Mouse (Mus musculus) ES-E14 (cell line): Measurements from ENCODE around the gene Coa7. TPM values are rescaled to one million over a fixed set of nuclear protein-coding genes. Genes with fewer than 3 reads are reported as not detected.

Source experiments
- DNase-seq: peaks from one replicate; pipeline ENCODE4 v3.0.0-alpha.2; 2013; ENCODE audit warnings: low read depth, low spot score
- H3K27ac ChIP-seq: 2 replicates; pipeline ENCODE4 v1.5.1; 2012; ENCODE audit warnings: low read depth, mild to moderate bottlenecking, low read length, moderate library complexity, mixed read lengths; ENCODE audit not compliant: poor library complexity, insufficient read depth, severe bottlenecking
- H3K36me3 ChIP-seq: 2 replicates; pipeline ENCODE4 v1.6.1; 2012; ENCODE audit warnings: mild to moderate bottlenecking, low read length, moderate library complexity, mixed read lengths; ENCODE audit not compliant: control insufficient read depth, poor library complexity, insufficient read depth, severe bottlenecking
- H3K4me1 ChIP-seq, 2 experiments: fragments of 150-350 bp in 1 of 2; sonication (generic) in 1 of 2; 2 replicates each; pipeline ENCODE4 v1.6.1; 2012; ENCODE audit warnings: low read length in 2 of 2, mild to moderate bottlenecking in 1 of 2, mixed read lengths in 1 of 2; ENCODE audit not compliant: control insufficient read depth in 2 of 2, insufficient read depth in 2 of 2, poor library complexity in 1 of 2
- H3K4me3 ChIP-seq, 2 experiments: fragments of 150-350 bp in 1 of 2; sonication (generic) in 1 of 2; 2 replicates each; pipeline ENCODE4 v1.5.1; 2012; ENCODE audit warnings: low read length in 2 of 2, low read depth in 1 of 2, mild to moderate bottlenecking in 1 of 2, mixed read lengths in 1 of 2; ENCODE audit not compliant: insufficient read depth in 1 of 2, poor library complexity in 1 of 2, severe bottlenecking in 1 of 2
- H3K9ac ChIP-seq: 2 replicates; pipeline ENCODE4 v1.6.1; 2012; ENCODE audit warnings: low read depth, mild to moderate bottlenecking, low read length, mixed read lengths; ENCODE audit not compliant: poor library complexity, insufficient read depth, severe bottlenecking
- H3K9me3 ChIP-seq: fragments of 150-350 bp; sonication (generic); 2 replicates; pipeline ENCODE4 v1.6.1; 2012; ENCODE audit warnings: low read depth, mild to moderate bottlenecking, low read length; ENCODE audit not compliant: control insufficient read depth, insufficient read depth
- CHD2 ChIP-seq: IDR thresholded peaks from 2 replicates; pipeline ENCODE4 v1.6.1; 2014; ENCODE audit warnings: mild to moderate bottlenecking, low read depth, low read length, inconsistent platforms
- HCFC1 ChIP-seq: IDR thresholded peaks from 2 replicates; pipeline ENCODE4 v1.6.1; 2012; ENCODE audit warnings: low read length, inconsistent platforms, borderline replicate concordance; ENCODE audit not compliant: insufficient read depth
- MAFK ChIP-seq: IDR thresholded peaks from 2 replicates; pipeline ENCODE4 v1.6.1; 2014; ENCODE audit warnings: mild to moderate bottlenecking, low read depth, low read length, inconsistent platforms; ENCODE audit not compliant: insufficient read depth
- ZC3H11A ChIP-seq: IDR thresholded peaks from 2 replicates; pipeline ENCODE4 v1.6.1; 2012; ENCODE audit warnings: low read depth, mild to moderate bottlenecking, inconsistent platforms, low read length, borderline replicate concordance
- ZNF384 ChIP-seq: IDR thresholded peaks from 2 replicates; pipeline ENCODE4 v1.6.1; 2012; ENCODE audit warnings: low read depth, low read length, inconsistent platforms
- in situ Hi-C, 2 experiments: fragments of 600-800 bp; cut with MboI; formaldehyde crosslinking; loops; one replicate each; pipeline ENCODE4 v1.15.1; 2025; ENCODE audit warnings: low sequenced_read_pairs in 2 of 2, inconsistent platforms in 1 of 2; ENCODE audit not compliant: unreplicated experiment in 2 of 2
- total RNA-seq: library from RNA; depleted of rRNA; stranded (reverse); fragments of 300-350 nt; gene quantifications from 2 replicates; pipeline ENCODE4 v1.2.3, GENCODE M21; 2012

Gene Coa7
- total RNA-seq, 1 experiment = 37.0 TPM

- Histone ChIP-seq H3K9me3 (no peaks in the 10 kb centered on the region), H3K9ac (no peak overlapping the region), H3K4me3 (no peak overlapping the region), H3K4me1 (peaks cover 9 to 28% of the 10 kb centered on the region in 2 experiments; a peak in 3 of 4 replicates), H3K27ac (no peak overlapping the region), H3K36me3 (no peaks in the 10 kb centered on the region; the same call in 1 of the 2 replicates)
- DNase-seq = no peak
- in situ Hi-C loops = no loop called here
- no peak for TF ChIP-seq HCFC1
- no peak for TF ChIP-seq ZC3H11A
- TF ChIP-seq CHD2 = no peak
- TF ChIP-seq MAFK = no peak
- no peak for TF ChIP-seq ZNF384
These were observed 52.2 kb downstream of the Coa7 start for GRCm38 (mm10) chr4:108380146-108380545.

DNA sequence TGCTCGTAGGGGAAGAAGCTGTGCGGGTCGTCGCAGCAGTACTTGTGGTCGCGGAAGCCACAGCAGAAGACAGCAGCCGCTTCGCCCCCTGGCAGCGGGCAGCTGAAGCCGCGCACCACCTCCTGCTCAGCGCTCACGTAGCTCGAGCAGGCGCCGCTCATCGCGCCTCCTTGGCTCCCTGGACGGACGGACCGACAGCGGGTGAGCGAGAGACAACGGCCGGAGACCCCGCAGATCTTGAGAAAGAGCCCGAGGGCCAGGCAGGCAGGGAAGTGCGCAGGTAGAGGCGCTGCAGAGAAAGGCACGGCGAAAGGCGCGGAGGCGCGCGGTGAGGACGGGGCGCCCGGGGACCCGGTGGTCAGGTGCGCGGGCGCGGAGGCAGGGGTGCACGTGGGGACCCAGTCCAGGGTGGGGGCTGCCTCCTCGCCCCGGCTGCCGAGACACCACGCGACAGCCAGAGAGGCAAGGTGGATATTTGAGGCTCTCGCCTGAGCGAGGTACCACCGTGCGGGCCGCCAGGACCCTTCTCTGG lies 55.3 kb downstream of the Coa7 start, which contains the start of gene Shisal2a:
Shisal2a (minus strand) TSS at position 167 of the 532 bp plus-strand sequence.
- Histone ChIP-seq H3K27ac (no peak within 1 kb of the TSS), H3K9me3 (no peaks in the 10 kb centered on the region), H3K36me3 (no peaks in the 10 kb centered on the region), H3K4me1 (peaks cover 23 to 36% of the 10 kb centered on the region in 2 experiments), H3K4me3 (peak within 1 kb of the TSS; percentile 63 to 74), H3K9ac (peak within 1 kb of the TSS; percentile 81)
- TF ChIP-seq MAFK (no peak), ZC3H11A (no peak)
- DNase-seq = no peak
- in situ Hi-C loops = no loop called here

- in situ Hi-C loops = no loop called here
- no peak overlapping the region for H3K9ac ChIP-seq
- H3K4me1 ChIP-seq = peaks cover 19 to 26% of the 10 kb centered on the region in 2 experiments
- TF ChIP-seq ZNF384 (no peak), CHD2 (no peak), HCFC1 (no peak), MAFK (no peak), ZC3H11A (no peak)
- H3K27ac ChIP-seq = no peak overlapping the region
- DNase-seq = no peak
- no peak overlapping the region for H3K4me3 ChIP-seq
- no peaks in the 10 kb centered on the region for H3K9me3 ChIP-seq
- H3K36me3 ChIP-seq = no peaks in the 10 kb centered on the region
These were observed 58.1 kb downstream of the Coa7 start for GRCm38 (mm10) chr4:108386087-108386486.

DNA sequence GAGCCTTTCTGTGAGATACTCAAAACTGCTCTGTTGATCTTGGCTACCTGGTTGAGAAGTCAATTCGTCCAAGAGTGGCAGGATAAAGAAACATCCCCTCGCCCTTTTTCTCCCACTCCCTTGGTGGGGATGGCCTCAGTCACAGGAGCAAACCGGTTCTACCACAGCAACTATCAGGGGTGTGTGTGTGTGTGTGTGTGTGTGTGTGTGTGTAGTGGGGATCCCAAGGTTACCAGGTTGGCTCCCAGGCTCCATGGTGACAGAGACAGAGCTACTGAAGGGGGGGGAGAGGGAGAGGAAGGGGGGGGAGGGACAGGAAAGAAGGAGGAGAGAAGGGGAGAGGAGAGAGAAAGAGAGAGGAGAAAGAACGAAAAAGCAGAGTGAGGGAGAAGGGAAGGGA lies 59.2 kb downstream of the Coa7 start:
- no peaks in the 10 kb centered on the region for H3K36me3 ChIP-seq
- H3K27ac ChIP-seq = no peak overlapping the region
- H3K9me3 ChIP-seq = no peaks in the 10 kb centered on the region
- DNase-seq = no peak
- no peak overlapping the region for H3K9ac ChIP-seq
- H3K4me1 ChIP-seq = peaks cover 19 to 27% of the 10 kb centered on the region in 2 experiments
- H3K4me3 ChIP-seq = peak overlapping the region in 1 of 2 experiments; percentile 34; a peak in 1 of 4 replicates
- in situ Hi-C loops = no loop called here
- TF ChIP-seq ZC3H11A (no peak), MAFK (no peak), ZNF384 (no peak), HCFC1 (no peak), CHD2 (no peak)
